Mouse (Mus musculus): ENCODE measurements around the gene Pkdcc. TPM values are rescaled to one million over a fixed set of nuclear protein-coding genes. Genes with fewer than 3 reads are reported as not detected.

Pkdcc gene
- polyA plus RNA-seq (2012; rRNA removed): 23.5 and 23.9 TPM in 2 replicates

DNA sequence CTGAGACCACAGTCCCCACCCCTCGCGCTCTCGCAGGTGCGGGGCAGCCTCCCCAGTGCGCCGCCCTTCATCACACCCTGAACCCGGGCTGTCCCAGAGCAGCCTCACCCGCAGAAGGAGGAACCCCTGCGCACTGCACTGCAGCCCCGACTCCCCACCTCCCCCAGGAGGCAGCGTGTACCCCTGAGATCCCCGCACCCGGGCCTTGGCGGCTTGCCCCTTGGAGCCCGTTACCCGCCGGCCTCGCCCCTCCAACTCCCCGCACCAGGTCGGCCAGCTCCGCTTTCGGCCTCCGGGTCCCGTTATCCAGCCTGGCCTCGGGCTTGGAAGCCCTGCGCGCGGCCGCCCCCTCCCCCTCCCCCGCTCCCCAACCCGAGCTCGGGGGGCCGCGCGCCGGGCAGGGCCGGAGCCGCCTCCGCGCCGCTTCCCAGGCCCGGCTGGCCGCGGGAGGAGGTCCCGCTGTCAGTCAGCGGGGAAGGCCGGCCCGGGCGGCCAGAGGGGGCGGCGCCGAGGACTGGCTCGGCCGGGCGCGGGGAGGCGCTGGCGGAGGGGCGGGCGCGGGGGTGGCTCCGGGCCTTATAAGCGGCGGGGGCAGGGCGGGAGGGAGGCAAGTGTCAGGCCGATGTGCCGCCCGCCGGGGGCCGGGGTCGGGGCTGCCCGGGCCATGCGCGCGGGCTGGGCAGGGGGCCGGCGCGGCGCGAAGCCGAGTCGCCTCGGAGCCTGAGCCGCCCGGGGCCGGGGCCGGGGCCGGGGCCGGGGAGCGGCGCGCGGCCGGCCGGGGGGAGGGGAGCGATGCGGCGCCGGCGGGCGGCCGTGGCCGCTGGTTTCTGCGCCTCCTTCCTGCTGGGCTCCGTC is at the start of gene Pkdcc:
Pkdcc (plus strand) TSS at position 619 of the 855 bp plus-strand sequence.

Other genes with a start within 250 kb of the Pkdcc start
- 5.8 and 6.6 TPM in 2 replicates for gene Eml4, start 135.6 kb downstream of the Pkdcc start, polyA plus RNA-seq (2012; rRNA removed)